Mouse (Mus musculus) hindbrain, embryonic 13.5 days (tissue): ENCODE data around the gene Arhgap15. TPM values are rescaled to one million over a fixed set of nuclear protein-coding genes. Genes with fewer than 3 reads are reported as not detected.

Experiments
- ATAC-seq: fragments of 200-750 bp; cut with Nextera tagmentation; 2 replicates; pipeline ENCODE4 v1.8.0; 2017; ENCODE audit warnings: moderate TSS enrichment; ENCODE audit not compliant: low FRiP score
- H3K27ac ChIP-seq: fragments of 300-500 bp; sonication (generic); 2 replicates; pipeline ENCODE4 v1.5.1; 2015; ENCODE audit warnings: inconsistent platforms, mild to moderate bottlenecking, moderate library complexity
- H3K27me3 ChIP-seq: fragments of 300-500 bp; sonication (generic); 2 replicates; pipeline ENCODE4 v1.6.1; 2015; ENCODE audit warnings: mild to moderate bottlenecking, inconsistent platforms
- H3K36me3 ChIP-seq: fragments of 300-500 bp; sonication (generic); 2 replicates; pipeline ENCODE4 v1.6.1; 2015; ENCODE audit warnings: mild to moderate bottlenecking, inconsistent platforms
- H3K4me1 ChIP-seq: fragments of 300-500 bp; sonication (generic); replicated peaks from 2 replicates; pipeline ENCODE4 v1.6.1; 2015; ENCODE audit warnings: inconsistent platforms
- H3K4me2 ChIP-seq: fragments of 300-500 bp; sonication (generic); 2 replicates; pipeline ENCODE4 v1.6.1; 2015; ENCODE audit warnings: inconsistent platforms, mild to moderate bottlenecking, moderate library complexity
- H3K4me3 ChIP-seq: fragments of 300-500 bp; sonication (generic); 2 replicates; pipeline ENCODE4 v1.5.1; 2015; ENCODE audit warnings: mild to moderate bottlenecking, inconsistent platforms
- H3K9ac ChIP-seq: fragments of 300-500 bp; sonication (generic); 2 replicates; pipeline ENCODE4 v1.6.1; 2015; ENCODE audit warnings: mild to moderate bottlenecking, inconsistent platforms
- H3K9me3 ChIP-seq: fragments of 300-500 bp; sonication (generic); 2 replicates; pipeline ENCODE4 v1.6.1; 2016; ENCODE audit warnings: inconsistent platforms
- WGBS: fragments of 180-500 bp; shearing (Covaris S2); methylation state at CpG from one replicate; pipeline ENCODE4 v1.1.7; 2015; 5-methylcytosine and 5-hydroxymethylcytosine counted together
- polyA plus RNA-seq: library from polyadenylated mRNA; unstranded; fragments of >200 nt; fragmentation: Nextera tagmentation; extraction: Ambion mirVana; gene quantifications from 2 replicates; pipeline ENCODE4 v1.2.1, GENCODE M21; 2015

Gene Arhgap15
- polyA plus RNA-seq, 1 experiment from 2014 or later, result 2.8 TPM

- H3K9ac ChIP-seq, result no peak overlapping the region
- H3K27me3 ChIP-seq, result no peaks in the 10 kb centered on the region
- 59% methylated on average over 3 of the region's 3 CpGs for WGBS
- H3K4me2 ChIP-seq, result no peak overlapping the region
- H3K9me3 ChIP-seq, result no peaks in the 10 kb centered on the region
- no peak for ATAC-seq
- no peak overlapping the region for H3K27ac ChIP-seq
- no peak overlapping the region for H3K4me3 ChIP-seq
- no peaks in the 10 kb centered on the region for H3K36me3 ChIP-seq
- no peaks in the 10 kb centered on the region for H3K4me1 ChIP-seq
Measured at GRCm38 (mm10) chr2:43851195-43851594, 102.6 kb downstream of the Arhgap15 start.

GRCm38 (mm10) chr2:43862709-43863108, 114.1 kb downstream of the Arhgap15 start:
- Histone ChIP-seq H3K9ac (no peak overlapping the region), H3K27ac (no peak overlapping the region), H3K36me3 (no peaks in the 10 kb centered on the region), H3K4me1 (no peaks in the 10 kb centered on the region), H3K27me3 (no peaks in the 10 kb centered on the region), H3K4me3 (no peak overlapping the region), H3K4me2 (no peak overlapping the region), H3K9me3 (no peaks in the 10 kb centered on the region)
- 86% methylated on average over 5 of the region's 5 CpGs for WGBS
- no peak for ATAC-seq

GRCm38 (mm10) chr2:43902403-43902973, 153.9 kb downstream of the Arhgap15 start:
- peak; percentile 85 for ATAC-seq
- no peak overlapping the region for H3K4me3 ChIP-seq
- no peaks in the 10 kb centered on the region for H3K9me3 ChIP-seq
- no peak overlapping the region for H3K27ac ChIP-seq
- no peaks in the 10 kb centered on the region for H3K36me3 ChIP-seq
- H3K9ac ChIP-seq, result no peak overlapping the region
- WGBS, result 27% methylated on average over 7 of the region's 7 CpGs
- no peak overlapping the region for H3K4me2 ChIP-seq
- no peaks in the 10 kb centered on the region for H3K27me3 ChIP-seq
- no peaks in the 10 kb centered on the region for H3K4me1 ChIP-seq

GRCm38 (mm10) chr2:43907496-43907895, 158.9 kb downstream of the Arhgap15 start:
- no peak overlapping the region for H3K27ac ChIP-seq
- H3K27me3 ChIP-seq, result no peaks in the 10 kb centered on the region
- ATAC-seq, result no peak
- no peak overlapping the region for H3K9ac ChIP-seq
- no peaks in the 10 kb centered on the region for H3K9me3 ChIP-seq
- H3K36me3 ChIP-seq, result no peaks in the 10 kb centered on the region
- H3K4me1 ChIP-seq, result no peaks in the 10 kb centered on the region
- no peak overlapping the region for H3K4me3 ChIP-seq
- WGBS, result 96% methylated on average over 5 of the region's 5 CpGs
- H3K4me2 ChIP-seq, result no peak overlapping the region

- 94% methylated on average over 6 of the region's 6 CpGs for WGBS
- Histone ChIP-seq H3K4me3 (no peak overlapping the region), H3K4me1 (no peaks in the 10 kb centered on the region), H3K9ac (no peak overlapping the region), H3K9me3 (no peaks in the 10 kb centered on the region), H3K4me2 (no peak overlapping the region), H3K36me3 (no peaks in the 10 kb centered on the region), H3K27me3 (no peaks in the 10 kb centered on the region), H3K27ac (no peak overlapping the region)
- no peak for ATAC-seq
Measured at GRCm38 (mm10) chr2:43914104-43914503, 165.5 kb downstream of the Arhgap15 start.

- no peak for ATAC-seq
- Histone ChIP-seq H3K36me3 (no peaks in the 10 kb centered on the region), H3K4me1 (no peaks in the 10 kb centered on the region), H3K9me3 (no peaks in the 10 kb centered on the region), H3K4me2 (no peak overlapping the region), H3K4me3 (no peak overlapping the region), H3K27ac (no peak overlapping the region), H3K27me3 (no peaks in the 10 kb centered on the region), H3K9ac (no peak overlapping the region)
- 92% methylated on average over 5 of the region's 5 CpGs for WGBS
Measured at GRCm38 (mm10) chr2:43923863-43924340, 175.3 kb downstream of the Arhgap15 start.

- no peak for ATAC-seq
- Histone ChIP-seq H3K9ac (no peak overlapping the region), H3K4me3 (no peak overlapping the region), H3K27me3 (no peaks in the 10 kb centered on the region), H3K9me3 (no peaks in the 10 kb centered on the region), H3K36me3 (no peaks in the 10 kb centered on the region), H3K4me2 (no peak overlapping the region), H3K4me1 (no peaks in the 10 kb centered on the region), H3K27ac (no peak overlapping the region)
- WGBS, result 97% methylated on average over 3 of the region's 3 CpGs
Measured at GRCm38 (mm10) chr2:43931687-43932086, 183.1 kb downstream of the Arhgap15 start.

- Histone ChIP-seq H3K27me3 (no peaks in the 10 kb centered on the region), H3K4me2 (no peak overlapping the region), H3K9me3 (no peaks in the 10 kb centered on the region), H3K4me3 (no peak overlapping the region), H3K9ac (no peak overlapping the region), H3K27ac (no peak overlapping the region), H3K4me1 (no peaks in the 10 kb centered on the region), H3K36me3 (no peaks in the 10 kb centered on the region)
- ATAC-seq, result no peak
- 91% methylated on average over 5 of the region's 5 CpGs for WGBS
Measured at GRCm38 (mm10) chr2:43939196-43939595, 190.6 kb downstream of the Arhgap15 start.

GRCm38 (mm10) chr2:43945679-43946078, 197.1 kb downstream of the Arhgap15 start:
- Histone ChIP-seq H3K27ac (no peak overlapping the region), H3K36me3 (no peaks in the 10 kb centered on the region), H3K9ac (no peak overlapping the region), H3K9me3 (no peaks in the 10 kb centered on the region), H3K4me2 (no peak overlapping the region), H3K4me3 (no peak overlapping the region), H3K4me1 (no peaks in the 10 kb centered on the region), H3K27me3 (no peaks in the 10 kb centered on the region)
- ATAC-seq, result no peak
- WGBS, result 91% methylated on average over 2 of the region's 2 CpGs

GRCm38 (mm10) chr2:43949775-43950492, 201.3 kb downstream of the Arhgap15 start:
- no peak overlapping the region for H3K4me2 ChIP-seq
- no peaks in the 10 kb centered on the region for H3K27me3 ChIP-seq
- no peak overlapping the region for H3K27ac ChIP-seq
- no peaks in the 10 kb centered on the region for H3K36me3 ChIP-seq
- H3K9me3 ChIP-seq, result no peaks in the 10 kb centered on the region
- H3K9ac ChIP-seq, result no peak overlapping the region
- no peak overlapping the region for H3K4me3 ChIP-seq
- H3K4me1 ChIP-seq, result no peaks in the 10 kb centered on the region
- ATAC-seq, result no peak
- 91% methylated on average over 13 of the region's 13 CpGs for WGBS

- H3K4me3 ChIP-seq, result no peak overlapping the region
- no peak for ATAC-seq
- H3K36me3 ChIP-seq, result no peaks in the 10 kb centered on the region
- no peaks in the 10 kb centered on the region for H3K9me3 ChIP-seq
- H3K4me1 ChIP-seq, result no peaks in the 10 kb centered on the region
- no peak overlapping the region for H3K9ac ChIP-seq
- no peak overlapping the region for H3K27ac ChIP-seq
- H3K4me2 ChIP-seq, result no peak overlapping the region
- 80% methylated on average over 6 of the region's 6 CpGs for WGBS
- no peaks in the 10 kb centered on the region for H3K27me3 ChIP-seq
Measured at GRCm38 (mm10) chr2:43950741-43951140, 202.1 kb downstream of the Arhgap15 start.

GRCm38 (mm10) chr2:43959189-43959588, 210.6 kb downstream of the Arhgap15 start:
- H3K27ac ChIP-seq, result no peak overlapping the region
- no peaks in the 10 kb centered on the region for H3K36me3 ChIP-seq
- no peak overlapping the region for H3K4me3 ChIP-seq
- no peaks in the 10 kb centered on the region for H3K9me3 ChIP-seq
- no peak for ATAC-seq
- no peak overlapping the region for H3K9ac ChIP-seq
- H3K4me1 ChIP-seq, result no peaks in the 10 kb centered on the region
- no peak overlapping the region for H3K4me2 ChIP-seq
- H3K27me3 ChIP-seq, result no peaks in the 10 kb centered on the region

GRCm38 (mm10) chr2:43962466-43962865, 213.8 kb downstream of the Arhgap15 start:
- Histone ChIP-seq H3K27me3 (no peaks in the 10 kb centered on the region), H3K4me3 (no peak overlapping the region), H3K9me3 (no peaks in the 10 kb centered on the region), H3K4me1 (no peaks in the 10 kb centered on the region), H3K36me3 (no peaks in the 10 kb centered on the region), H3K4me2 (no peak overlapping the region), H3K9ac (no peak overlapping the region), H3K27ac (no peak overlapping the region)
- WGBS, result 71% methylated on average over 5 of the region's 5 CpGs
- ATAC-seq, result no peak
